Mouse (Mus musculus) lung, adult 2 months (tissue): ENCODE results near the gene Tnnc1.

Experiments used
- CTCF ChIP-seq: fragments of 200-500 bp; IDR thresholded peaks from 2 replicates; pipeline ENCODE4 v1.5.1; 2011; ENCODE audit warnings: mild to moderate bottlenecking, low read length, control low read depth; ENCODE audit not compliant: insufficient read depth
- POLR2A ChIP-seq: fragments of 200-500 bp; IDR thresholded peaks from 2 replicates; pipeline ENCODE4 v1.6.1; 2011; ENCODE audit warnings: low read depth, mild to moderate bottlenecking, control low read depth, low read length, borderline replicate concordance; ENCODE audit errors: extremely low read depth

GRCm38 (mm10) chr14:31194441-31194840 lies 13.7 kb upstream of the Tnnc1 start:
- TF ChIP-seq POLR2A, result no peak
- no peak for TF ChIP-seq CTCF
